In the genomic region with DNA sequence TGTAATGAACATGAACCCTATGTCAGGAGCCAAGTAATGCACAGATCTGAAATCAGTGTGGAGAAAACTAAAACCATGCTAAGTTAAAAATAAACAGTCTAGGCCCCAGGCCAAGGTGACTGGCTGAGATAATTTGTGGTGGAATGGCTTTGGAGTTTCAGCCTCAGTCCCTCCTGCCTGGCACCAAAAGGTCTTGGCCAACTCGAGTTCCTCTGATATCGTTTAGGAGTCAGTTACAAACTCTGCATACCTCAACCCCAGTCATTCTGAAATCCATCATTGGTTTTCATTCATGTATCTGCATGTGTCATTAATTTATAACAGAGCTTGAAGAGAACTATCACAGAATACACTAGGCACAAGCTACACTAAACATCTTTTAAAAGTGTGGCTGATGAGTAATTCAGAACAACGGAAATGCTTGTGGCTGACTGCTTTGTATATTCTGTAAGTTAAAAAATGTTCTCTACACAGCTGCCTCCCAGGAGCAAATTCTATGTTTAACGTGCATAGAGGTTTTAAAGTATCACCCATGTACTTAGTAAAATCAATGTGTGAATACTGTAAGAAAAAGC, we compare ENCODE assay signal across 17 mouse cellular contexts.
A peak's percentile ranks its signal among the peaks of the same experiment; 100 is the strongest.
DNase-seq lines count a peak whose midpoint lies in the region; ATAC-seq and TF ChIP-seq lines count a peak whose summit lies in the region.
"Had no signal": no experiment of that assay in that cellular context is flagged by ENCODE, and none has a peak within 500 bp of the region (broad histone marks: within the 10 kb centered on the region; RNA-seq: fewer than 3 reads in every experiment).

No protein-coding gene starts in this region.

- DNase-seq in adrenal gland, adult (ENCODE audit: inconsistent age in 2 of 2, low spot score in 1 of 2), result peak; percentile 11 to 63
- no peak for DNase-seq in adrenal gland, adult 8-10 months
- DNase-seq in adrenal gland, postnatal 14 days, result peak; percentile 22
- no peak for DNase-seq in lung, adult 2 months
- DNase-seq in lung, postnatal 0 days (ENCODE audit: low spot score), result no peak
- DNase-seq: cerebellum, adult 11-12 months; lung, postnatal 4 days; spleen, adult 18-20 months; thymus, postnatal 14 days had no signal

- H3K36me3 ChIP-seq in heart, embryonic 14.5 days (ENCODE audit: control insufficient read depth, insufficient read depth, low read length), result no peaks in the 10 kb centered on the region
- no peaks in the 10 kb centered on the region for H3K36me3 ChIP-seq in heart, embryonic 11.5 days (ENCODE audit: control insufficient read depth, insufficient read depth, low read length)
- no peaks in the 10 kb centered on the region for H3K36me3 ChIP-seq in lung, postnatal 0 days (ENCODE audit: insufficient read depth, low read length)
- H3K36me3 ChIP-seq: hindbrain, embryonic 10.5 days; midbrain, embryonic 13.5 days; stomach, embryonic 15.5 days had no signal

- no peak for TF ChIP-seq CTCF in lung, adult 2 months (IDR thresholded peaks at IDR 0.05; ENCODE audit: insufficient read depth, low read length)
- TF ChIP-seq CTCF in lung, postnatal 0 days (IDR thresholded peaks at IDR 0.05), result no peak

- no peak overlapping the region for H3K9ac ChIP-seq in heart, embryonic 14.5 days (ENCODE audit: low read length)
- H3K9ac ChIP-seq in heart, embryonic 11.5 days (ENCODE audit: low read depth, low read length), result no peak overlapping the region
- H3K9ac ChIP-seq in lung, postnatal 0 days (replicated peaks; ENCODE audit: low read depth), result no peak overlapping the region
- H3K9ac ChIP-seq: midbrain, embryonic 13.5 days; stomach, embryonic 15.5 days had no signal

- H3K9me3 ChIP-seq in heart, embryonic 14.5 days (ENCODE audit: control insufficient read depth, low read length), result no peaks in the 10 kb centered on the region
- no peaks in the 10 kb centered on the region for H3K9me3 ChIP-seq in heart, embryonic 11.5 days (replicated peaks; ENCODE audit: control insufficient read depth, low read length)
- H3K9me3 ChIP-seq in lung, postnatal 0 days (ENCODE audit: low read length), result no peaks in the 10 kb centered on the region
- H3K9me3 ChIP-seq: hindbrain, embryonic 10.5 days; midbrain, embryonic 13.5 days; stomach, embryonic 15.5 days had no signal

- H3K27me3 ChIP-seq in heart, embryonic 14.5 days (ENCODE audit: control insufficient read depth, insufficient read depth, low read length), result no peaks in the 10 kb centered on the region
- no peaks in the 10 kb centered on the region for H3K27me3 ChIP-seq in heart, embryonic 11.5 days (ENCODE audit: control insufficient read depth, insufficient read depth, low read length)
- H3K27me3 ChIP-seq in lung, postnatal 0 days (replicated peaks; ENCODE audit: insufficient read depth, low read length), result no peaks in the 10 kb centered on the region
- H3K27me3 ChIP-seq: midbrain, embryonic 13.5 days; stomach, embryonic 15.5 days had no signal

- no peak for TF ChIP-seq POLR2A in lung, adult 2 months (IDR thresholded peaks at IDR 0.05; ENCODE audit: borderline replicate concordance, extremely low read depth, low read depth, low read length)

- no peak overlapping the region for H3K4me2 ChIP-seq in heart, embryonic 14.5 days (ENCODE audit: low read length)
- no peak overlapping the region for H3K4me2 ChIP-seq in heart, embryonic 11.5 days
- no peak overlapping the region for H3K4me2 ChIP-seq in lung, postnatal 0 days (replicated peaks; ENCODE audit: low read depth, low read length)
- H3K4me2 ChIP-seq: midbrain, embryonic 13.5 days; stomach, embryonic 15.5 days had no signal

- H3K4me3 ChIP-seq in heart, embryonic 14.5 days (ENCODE audit: control insufficient read depth in 1 of 2, insufficient read depth in 1 of 2, low read depth in 1 of 2, low read length in 2 of 2), result no peak overlapping the region
- no peak overlapping the region for H3K4me3 ChIP-seq in heart, embryonic 11.5 days (ENCODE audit: low read depth, low read length)
- H3K4me3 ChIP-seq in lung, adult 2 months (replicated peaks; ENCODE audit: extremely low read depth, low read depth, low read length), result no peak overlapping the region
- H3K4me3 ChIP-seq in lung, postnatal 0 days (ENCODE audit: low read depth, low read length), result no peak overlapping the region
- H3K4me3 ChIP-seq: hindbrain, embryonic 10.5 days; left cerebral cortex, adult 2 months; midbrain, embryonic 13.5 days; stomach, embryonic 15.5 days had no signal

- WGBS in heart, embryonic 14.5 days, result 27% methylated on average over 4 of the region's 4 CpGs
- 52% methylated on average over 4 of the region's 4 CpGs for WGBS in heart, embryonic 11.5 days (ENCODE audit: insufficient replicate concordance)
- 45% methylated on average over 4 of the region's 4 CpGs for WGBS in lung, adult 2 months
- WGBS in lung, postnatal 0 days, result 46% methylated on average over 4 of the region's 4 CpGs

- TF ChIP-seq EP300 in lung, postnatal 0 days (IDR thresholded peaks at IDR 0.05), result no peak

- H3K27ac ChIP-seq in heart, embryonic 14.5 days (replicated peaks in 1 of 2; ENCODE audit: control insufficient read depth in 1 of 2, insufficient read depth in 1 of 2, low read depth in 2 of 2, low read length in 2 of 2), result peak overlapping the region; percentile 60 to 66; a peak in 3 of 4 replicates
- H3K27ac ChIP-seq in heart, embryonic 11.5 days (ENCODE audit: low read depth, low read length), result no peak overlapping the region
- H3K27ac ChIP-seq in lung, postnatal 0 days (ENCODE audit: low read length), result no peak overlapping the region
- H3K27ac ChIP-seq: hindbrain, embryonic 10.5 days; left cerebral cortex, adult 2 months; midbrain, embryonic 13.5 days; stomach, embryonic 15.5 days had no signal

- ATAC-seq in heart, embryonic 14.5 days (ENCODE audit: insufficient number of reproducible peaks, insufficient read depth, low FRiP score, low read depth), result no peak
- no peak for ATAC-seq in heart, embryonic 11.5 days (replicated peaks; ENCODE audit: insufficient number of reproducible peaks, low FRiP score, low TSS enrichment)
- ATAC-seq in megakaryocyte progenitor cell, adult 5-6 weeks (replicated peaks; ENCODE audit: poor library complexity), result 0 out of 2 replicates have a peak, but pooled peaks have one; percentile 37
- no peak for ATAC-seq in lung, postnatal 0 days
- ATAC-seq: forebrain, embryonic 14.5 days; midbrain, embryonic 13.5 days had no signal

- H3K4me1 ChIP-seq in heart, embryonic 14.5 days (ENCODE audit: control insufficient read depth in 2 of 2, insufficient read depth in 2 of 2, low read length in 2 of 2), result peaks cover 2 to 12% of the 10 kb centered on the region in 2 experiments; a peak in 3 of 4 replicates
- 0 out of 2 replicates have a peak, but pooled peaks cover 3% of the 10 kb centered on the region for H3K4me1 ChIP-seq in heart, embryonic 11.5 days (ENCODE audit: control insufficient read depth, insufficient read depth, low read length)
- no peaks in the 10 kb centered on the region for H3K4me1 ChIP-seq in lung, adult 2 months (ENCODE audit: control insufficient read depth, insufficient read depth, low read length)
- H3K4me1 ChIP-seq in lung, postnatal 0 days (ENCODE audit: insufficient read depth, low read depth, low read length), result no peaks in the 10 kb centered on the region
- H3K4me1 ChIP-seq: hindbrain, embryonic 10.5 days; midbrain, embryonic 13.5 days; stomach, embryonic 15.5 days had no signal

Comparison
In these comparisons a context has a peak if more than half of its experiments do, and no peak if none do; other contexts are left out.
1. DNase-seq: peak in adrenal gland, adult (2 of 2) and adrenal gland, postnatal 14 days (single experiment); none in adrenal gland, adult 8-10 months (single experiment), lung, adult 2 months (single experiment) and lung, postnatal 0 days (single experiment).
2. H3K27ac ChIP-seq: peak in heart, embryonic 14.5 days (2 of 2); none in heart, embryonic 11.5 days (single experiment) and lung, postnatal 0 days (single experiment).